Mouse (Mus musculus) heart, embryonic 12.5 days (tissue): ENCODE measurements around the gene Med12. TPM values are rescaled to one million over a fixed set of nuclear protein-coding genes. Genes with fewer than 3 reads are reported as not detected.

ENCODE experiments used
- ATAC-seq: fragments of 200-750 bp; cut with Nextera tagmentation; 2 replicates; pipeline ENCODE4 v1.8.0; 2017; ENCODE audit warnings: moderate TSS enrichment, moderate library complexity; ENCODE audit not compliant: insufficient number of reproducible peaks, low FRiP score
- H3K27ac ChIP-seq: fragments of 300-500 bp; sonication (generic); 2 replicates; pipeline ENCODE4 v1.5.1; 2016; ENCODE audit warnings: mild to moderate bottlenecking, moderate library complexity; ENCODE audit not compliant: poor library complexity, severe bottlenecking
- H3K27me3 ChIP-seq: fragments of 300-500 bp; sonication (generic); replicated peaks from 2 replicates; pipeline ENCODE4 v1.6.1; 2016; ENCODE audit warnings: mild to moderate bottlenecking, moderate library complexity
- H3K36me3 ChIP-seq: fragments of 300-500 bp; sonication (generic); 2 replicates; pipeline ENCODE4 v1.6.1; 2016; ENCODE audit warnings: mild to moderate bottlenecking, moderate library complexity
- H3K4me1 ChIP-seq: fragments of 300-500 bp; sonication (generic); replicated peaks from 2 replicates; pipeline ENCODE4 v1.6.1; 2016; ENCODE audit warnings: mild to moderate bottlenecking
- H3K4me2 ChIP-seq: fragments of 300-500 bp; sonication (generic); 2 replicates; pipeline ENCODE4 v1.6.1; 2016; ENCODE audit warnings: mild to moderate bottlenecking, moderate library complexity
- H3K4me3 ChIP-seq: fragments of 300-500 bp; sonication (generic); 2 replicates; pipeline ENCODE4 v1.5.1; 2016; ENCODE audit warnings: mild to moderate bottlenecking
- H3K9ac ChIP-seq: fragments of 300-500 bp; sonication (generic); 2 replicates; pipeline ENCODE4 v1.6.1; 2016; ENCODE audit warnings: mild to moderate bottlenecking, moderate library complexity
- H3K9me3 ChIP-seq: fragments of 300-500 bp; sonication (generic); replicated peaks from 2 replicates; pipeline ENCODE4 v1.6.1; 2016; ENCODE audit warnings: mild to moderate bottlenecking, moderate library complexity
- WGBS: fragments of 180-500 bp; shearing (Covaris S2); methylation state at CpG from one replicate; pipeline ENCODE4 v1.1.7; 2016; 5-methylcytosine and 5-hydroxymethylcytosine counted together
- polyA plus RNA-seq: library from polyadenylated mRNA; unstranded; fragments of >200 nt; fragmentation: Nextera tagmentation; extraction: Ambion mirVana; gene quantifications from 2 replicates; pipeline ENCODE4 v1.2.1, GENCODE M21; 2016

Med12 gene
- polyA plus RNA-seq, 1 experiment from 2014 or later, result 30.7 TPM

GRCm38 (mm10) chrX:101299473-101300426 is 25.9 kb downstream of the Med12 start:
- ATAC-seq, result peak; percentile 31; the same call in 1 of the 2 replicates
- 0 out of 2 replicates have a peak, but pooled peaks cover 9% of the 10 kb centered on the region for H3K27me3 ChIP-seq
- no peaks in the 10 kb centered on the region for H3K9me3 ChIP-seq
- no peak overlapping the region for H3K27ac ChIP-seq
- H3K9ac ChIP-seq, result peak overlapping the region; percentile 62
- 17% methylated on average over 13 of the region's 13 CpGs for WGBS
- H3K4me2 ChIP-seq, result peak overlapping the region; percentile 69
- H3K36me3 ChIP-seq, result peaks cover 21% of the 10 kb centered on the region
- H3K4me3 ChIP-seq, result peak overlapping the region; percentile 43
- H3K4me1 ChIP-seq, result peaks cover 18% of the 10 kb centered on the region; the same call in 1 of the 2 replicates

DNA sequence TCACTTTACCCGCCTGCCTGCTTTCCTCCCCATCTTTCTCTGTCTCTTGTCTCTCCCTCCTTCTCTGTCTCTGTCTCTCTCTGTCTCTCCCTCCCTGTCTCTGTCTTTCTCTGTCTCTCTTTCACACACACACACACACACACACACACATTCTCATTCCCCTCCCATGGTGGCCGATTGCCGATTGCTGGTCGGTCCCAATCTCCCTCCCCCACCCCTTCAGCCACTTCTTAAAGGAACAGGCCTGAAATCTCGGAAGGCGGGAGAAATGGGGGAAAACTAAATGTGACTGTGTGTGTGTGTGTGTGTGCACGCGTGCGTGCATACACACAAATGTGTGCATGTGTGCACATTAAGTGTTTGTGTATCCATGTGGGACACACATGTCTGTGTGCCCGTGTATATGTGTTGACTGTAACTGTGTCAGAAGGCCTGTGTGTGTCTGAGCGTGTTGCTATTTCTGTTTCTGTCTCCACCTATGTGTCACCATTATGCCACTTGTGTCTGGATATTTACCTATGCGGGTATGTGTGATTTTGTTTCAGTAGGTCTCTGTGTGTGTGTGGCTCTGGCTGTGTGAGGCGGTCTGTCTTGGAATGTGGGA is 26.7 kb downstream of the Med12 start:
- 0 out of 2 replicates have a peak, but pooled peaks cover 13% of the 10 kb centered on the region for H3K27me3 ChIP-seq
- peak overlapping the region; percentile 69 for H3K4me2 ChIP-seq
- WGBS, result 38% methylated on average over 13 of the region's 13 CpGs
- H3K4me3 ChIP-seq, result peak overlapping the region; percentile 43
- no peaks in the 10 kb centered on the region for H3K9me3 ChIP-seq
- ATAC-seq, result 0 out of 2 replicates have a peak, but pooled peaks have one; percentile 18
- peak overlapping the region; percentile 50; the same call in 1 of the 2 replicates for H3K9ac ChIP-seq
- H3K4me1 ChIP-seq, result peaks cover 18% of the 10 kb centered on the region; the same call in 1 of the 2 replicates
- H3K27ac ChIP-seq, result 0 out of 2 replicates have a peak overlapping the region, but pooled peaks have one; percentile 27
- peaks cover 20% of the 10 kb centered on the region for H3K36me3 ChIP-seq

- H3K27ac ChIP-seq, result no peak overlapping the region
- no peak for ATAC-seq
- H3K4me2 ChIP-seq, result no peak overlapping the region
- peaks cover 18% of the 10 kb centered on the region; the same call in 1 of the 2 replicates for H3K4me1 ChIP-seq
- peaks cover 10% of the 10 kb centered on the region; the same call in 1 of the 2 replicates for H3K36me3 ChIP-seq
- no peaks in the 10 kb centered on the region for H3K9me3 ChIP-seq
- H3K4me3 ChIP-seq, result no peak overlapping the region
- H3K9ac ChIP-seq, result no peak overlapping the region
- 81% methylated on average over 9 of the region's 9 CpGs for WGBS
- peaks cover 23% of the 10 kb centered on the region for H3K27me3 ChIP-seq
Measured at GRCm38 (mm10) chrX:101301654-101302053, 27.8 kb downstream of the Med12 start.

GRCm38 (mm10) chrX:101304646-101305045 is 30.8 kb downstream of the Med12 start:
- no peak overlapping the region for H3K4me2 ChIP-seq
- 45% methylated on average over 2 of the region's 2 CpGs for WGBS
- H3K27me3 ChIP-seq, result peaks cover 27% of the 10 kb centered on the region
- peaks cover 9% of the 10 kb centered on the region; the same call in 1 of the 2 replicates for H3K4me1 ChIP-seq
- ATAC-seq, result no peak
- H3K36me3 ChIP-seq, result no peaks in the 10 kb centered on the region
- H3K4me3 ChIP-seq, result no peak overlapping the region
- H3K9me3 ChIP-seq, result no peaks in the 10 kb centered on the region
- no peak overlapping the region for H3K27ac ChIP-seq
- H3K9ac ChIP-seq, result no peak overlapping the region

DNA sequence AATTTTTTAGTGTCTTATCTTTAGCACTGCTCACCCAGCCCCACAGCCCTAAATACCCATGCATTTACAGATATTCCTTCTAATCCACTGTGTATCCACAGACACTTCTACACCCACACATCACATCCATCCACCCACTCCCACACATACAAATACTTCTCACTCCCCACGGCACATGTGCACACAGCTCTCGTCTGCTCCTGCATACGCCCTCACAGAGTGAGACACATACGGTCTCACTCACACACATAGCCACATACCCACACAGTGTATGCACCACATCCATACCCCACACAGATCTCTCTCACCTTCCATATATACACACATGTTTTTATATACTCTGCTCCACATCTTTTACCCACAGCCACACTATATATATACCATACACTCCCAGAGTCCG is 35.5 kb downstream of the Med12 start:
- no peak for ATAC-seq
- Histone ChIP-seq H3K9me3 (no peaks in the 10 kb centered on the region), H3K4me2 (no peak overlapping the region), H3K9ac (no peak overlapping the region), H3K4me1 (no peaks in the 10 kb centered on the region), H3K4me3 (no peak overlapping the region), H3K27me3 (peaks cover 26% of the 10 kb centered on the region), H3K36me3 (no peaks in the 10 kb centered on the region), H3K27ac (no peak overlapping the region)
- WGBS, result 83% methylated on average over 5 of the region's 5 CpGs

DNA sequence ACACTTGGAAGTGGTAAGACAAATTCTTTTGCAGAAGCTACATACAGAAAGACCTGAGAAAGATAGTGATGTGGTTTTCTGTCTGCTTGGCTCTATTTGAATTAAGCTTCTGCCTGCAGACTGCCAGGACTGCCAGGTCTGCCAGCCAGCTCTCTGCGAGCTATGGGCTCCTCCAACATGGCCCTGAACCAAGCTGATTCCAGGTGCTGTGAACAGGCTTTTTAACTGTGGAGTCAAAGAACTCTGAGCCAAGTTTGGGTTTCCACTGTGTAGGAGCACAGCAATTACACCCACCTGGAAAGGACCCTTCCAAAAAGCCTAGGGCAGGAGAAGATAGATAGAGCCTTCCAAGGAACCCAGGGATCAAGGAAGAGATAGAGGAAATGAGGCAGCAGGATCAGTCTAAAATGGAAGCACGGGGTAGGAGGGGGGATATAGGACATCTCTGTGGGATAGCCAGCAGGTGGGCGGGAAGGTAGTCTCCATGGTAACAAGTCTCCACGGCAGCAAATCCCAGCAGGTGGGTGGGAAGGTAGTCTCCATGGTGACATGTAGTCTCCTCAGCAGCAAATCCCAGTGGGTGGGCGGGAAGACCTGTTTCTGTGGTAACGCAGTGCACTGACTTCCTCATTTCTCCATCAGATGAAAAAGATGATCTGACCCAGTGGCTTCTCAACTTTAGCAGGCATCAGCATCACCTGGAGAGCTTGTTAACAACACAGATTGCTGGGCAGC is 40.0 kb downstream of the Med12 start:
- ATAC-seq, result no peak
- H3K36me3 ChIP-seq, result no peaks in the 10 kb centered on the region
- peaks cover 24% of the 10 kb centered on the region for H3K27me3 ChIP-seq
- H3K27ac ChIP-seq, result no peak overlapping the region
- no peak overlapping the region for H3K4me3 ChIP-seq
- no peaks in the 10 kb centered on the region for H3K4me1 ChIP-seq
- H3K9me3 ChIP-seq, result no peaks in the 10 kb centered on the region
- H3K9ac ChIP-seq, result no peak overlapping the region
- H3K4me2 ChIP-seq, result no peak overlapping the region
- 41% methylated on average over 6 of the region's 6 CpGs for WGBS

DNA sequence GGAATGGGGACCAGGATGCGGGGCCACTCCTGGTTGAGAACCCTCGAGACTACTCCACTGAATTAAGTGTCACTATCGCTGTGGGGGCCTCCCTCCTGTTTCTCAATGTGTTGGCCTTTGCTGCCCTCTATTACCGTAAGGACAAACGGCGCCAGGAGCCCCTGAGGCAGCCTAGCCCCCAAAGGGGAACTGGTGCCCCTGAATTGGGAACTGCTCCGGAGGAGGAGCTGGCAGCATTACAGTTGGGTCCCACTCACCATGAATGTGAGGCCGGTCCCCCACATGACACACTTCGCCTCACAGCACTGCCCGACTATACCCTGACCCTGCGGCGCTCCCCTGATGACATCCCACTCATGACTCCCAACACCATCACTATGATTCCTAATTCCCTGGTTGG is 45.9 kb downstream of the Med12 start:
- Histone ChIP-seq H3K36me3 (no peaks in the 10 kb centered on the region), H3K4me3 (no peak overlapping the region), H3K4me2 (no peak overlapping the region), H3K27ac (no peak overlapping the region), H3K9me3 (no peaks in the 10 kb centered on the region), H3K9ac (no peak overlapping the region), H3K27me3 (peaks cover 20% of the 10 kb centered on the region; the same call in 1 of the 2 replicates), H3K4me1 (no peaks in the 10 kb centered on the region)
- ATAC-seq, result no peak
- 84% methylated on average over 12 of the region's 12 CpGs for WGBS

GRCm38 (mm10) chrX:101325989-101326899 is 52.4 kb downstream of the Med12 start:
- Histone ChIP-seq H3K36me3 (no peaks in the 10 kb centered on the region), H3K4me2 (no peak overlapping the region), H3K27me3 (no peaks in the 10 kb centered on the region; the same call in 1 of the 2 replicates), H3K9ac (no peak overlapping the region), H3K4me3 (no peak overlapping the region), H3K27ac (no peak overlapping the region), H3K9me3 (no peaks in the 10 kb centered on the region), H3K4me1 (peaks cover 9% of the 10 kb centered on the region; the same call in 1 of the 2 replicates)
- no peak for ATAC-seq
- WGBS, result 30% methylated on average over 8 of the region's 8 CpGs

- Histone ChIP-seq H3K27ac (peak overlapping the region; percentile 48; the same call in 1 of the 2 replicates), H3K9ac (no peak overlapping the region), H3K9me3 (no peaks in the 10 kb centered on the region), H3K27me3 (no peaks in the 10 kb centered on the region), H3K4me2 (peak overlapping the region; percentile 31; the same call in 1 of the 2 replicates), H3K36me3 (no peaks in the 10 kb centered on the region), H3K4me3 (no peak overlapping the region), H3K4me1 (peaks cover 9% of the 10 kb centered on the region; the same call in 1 of the 2 replicates)
- ATAC-seq, result no peak
- 18% methylated on average over 8 of the region's 10 CpGs for WGBS
Measured at GRCm38 (mm10) chrX:101329372-101330028, 55.7 kb downstream of the Med12 start.
